Mouse (Mus musculus) cerebellum, adult 8-10 months (tissue): ENCODE data around the gene Rasgef1c.

ENCODE experiments used
- DNase-seq: peaks from one replicate; pipeline ENCODE4 v3.0.0; 2022

The Rasgef1c gene

GRCm38 (mm10) chr11:50026521-50027090, 125.0 kb downstream of the Rasgef1c start:
- DNase-seq: no peak

GRCm38 (mm10) chr11:50028416-50028815, 126.8 kb downstream of the Rasgef1c start:
- DNase-seq: no peak
